Mouse (Mus musculus) adrenal gland, adult 2 months (tissue): ENCODE measurements around the gene Rpl26. TPM values are rescaled to one million over a fixed set of nuclear protein-coding genes. Genes with fewer than 3 reads are reported as not detected.
"Not testable (repeated sequence)": the region's sequence is repeated elsewhere in the genome, so short reads cannot be mapped to it uniquely, and the experiment has no call there.

ENCODE experiments used
- DNase-seq: peaks from one replicate; pipeline ENCODE4 v3.0.0; 2021
- polyA plus RNA-seq: library from polyadenylated mRNA; depleted of rRNA; stranded (reverse); fragments of >200 nt; gene quantifications from 2 replicates; pipeline ENCODE4 v1.2.3, GENCODE M21; 2012
- total RNA-seq, 2 experiments: library from RNA; stranded (reverse); gene quantifications; 2 replicates each; pipeline ENCODE4 v1.2.3; 2021

Gene Rpl26
- total and polyA plus RNA-seq, 3 experiments = 146 to 1,327 (median 1,114) TPM

GRCm38 (mm10) chr11:68914566-68914965 is 13.2 kb downstream of the Rpl26 start:
- no peak for DNase-seq

- no peak for DNase-seq
These were observed 21.8 kb downstream of the Rpl26 start for GRCm38 (mm10) chr11:68923191-68923590.

GRCm38 (mm10) chr11:68924749-68925148 is 23.4 kb downstream of the Rpl26 start:
- DNase-seq = no peak

GRCm38 (mm10) chr11:68926981-68927380 is 25.6 kb downstream of the Rpl26 start, which contains the start of gene Odf4:
TSS of gene Odf4 (minus strand) at chr11:68927081.
- no peak for DNase-seq

GRCm38 (mm10) chr11:68929947-68930346 is 28.6 kb downstream of the Rpl26 start:
- DNase-seq = no peak

GRCm38 (mm10) chr11:68933885-68934507 is 32.6 kb downstream of the Rpl26 start:
- no peak for DNase-seq

- DNase-seq = not testable (repeated sequence)
These were observed 35.6 kb downstream of the Rpl26 start for GRCm38 (mm10) chr11:68936951-68937350.

GRCm38 (mm10) chr11:68939451-68940304 is 38.3 kb downstream of the Rpl26 start:
- peak; percentile 93 for DNase-seq

GRCm38 (mm10) chr11:68940516-68940915 is 39.1 kb downstream of the Rpl26 start:
- DNase-seq = no peak

GRCm38 (mm10) chr11:68942731-68943130 is 41.3 kb downstream of the Rpl26 start:
- no peak for DNase-seq

- DNase-seq = peak; percentile 54
These were observed 43.9 kb downstream of the Rpl26 start for GRCm38 (mm10) chr11:68945245-68945644.

GRCm38 (mm10) chr11:68946001-68946400 is 44.6 kb downstream of the Rpl26 start:
- DNase-seq = no peak

- DNase-seq = no peak
These were observed 45.5 kb downstream of the Rpl26 start for GRCm38 (mm10) chr11:68946806-68947440.

- no peak for DNase-seq
These were observed 46.2 kb downstream of the Rpl26 start for GRCm38 (mm10) chr11:68947542-68947993.

GRCm38 (mm10) chr11:68953903-68954302 is 52.5 kb downstream of the Rpl26 start:
- no peak for DNase-seq

- DNase-seq = no peak
These were observed 53.0 kb downstream of the Rpl26 start for GRCm38 (mm10) chr11:68954408-68954807.

GRCm38 (mm10) chr11:68955473-68955872 is 54.1 kb downstream of the Rpl26 start:
- DNase-seq = no peak

- no peak for DNase-seq
These were observed 54.7 kb downstream of the Rpl26 start for GRCm38 (mm10) chr11:68956107-68956506.
